Mouse (Mus musculus) bone marrow macrophage, adult 2 months (primary cell): ENCODE measurements at regions not wholly inside any gene's neighbourhood (a gene's known extent, or its start where the extent isn't known, plus 50 kb on each side); places are given as distances from the start of the nearest gene placed in this dataset.

Experiments used
- CTCF ChIP-seq: IDR thresholded peaks from 2 replicates; pipeline ENCODE4 v1.5.1; 2012; ENCODE audit warnings: low read depth, mild to moderate bottlenecking, low read length, moderate library complexity
- POLR2A ChIP-seq: IDR thresholded peaks from 2 replicates; pipeline ENCODE4 v1.6.1; 2012; ENCODE audit warnings: mild to moderate bottlenecking, low read depth, low read length, borderline replicate concordance

GRCm38 (mm10) chr13:101834546-101834945 is 66.5 kb upstream of the Pik3r1 start:
- no peak for TF ChIP-seq CTCF
- TF ChIP-seq POLR2A, result no peak
